Mouse (Mus musculus) heart, postnatal 25 days (tissue): Measurements from ENCODE around the gene Tmem91. TPM values are rescaled to one million over a fixed set of nuclear protein-coding genes. Genes with fewer than 3 reads are reported as not detected.
"Not testable (repeated sequence)": the region's sequence is repeated elsewhere in the genome, so short reads cannot be mapped to it uniquely, and the experiment has no call there.

ENCODE experiments used
- DNase-seq: peaks from one replicate; pipeline ENCODE4 v3.0.0; 2022; ENCODE audit warnings: low spot score
- intact Hi-C: fragments of 180-260 bp; cut with DNase I; formaldehyde crosslinking; loops from one replicate; pipeline ENCODE4 v1.15.1; 2025
- total RNA-seq, 2 experiments: library from RNA; stranded (reverse); gene quantifications; 2 replicates each; pipeline ENCODE4 v1.2.3; 2021

Tmem91 gene
- total RNA-seq, result not detected

- DNase-seq, result no peak
- intact Hi-C loops, result no loop called here
These were observed at the start of gene Tmem91 for GRCm38 (mm10) chr7:25674719-25675300. TSS of gene Tmem91 (minus strand) at chr7:25675166.

GRCm38 (mm10) chr7:25721776-25722175, 46.8 kb upstream of the Tmem91 start:
- intact Hi-C loops, result loop anchor here (2.0 kb wide), 1 partner anchor 29 kb away; no protein-coding TSS in a partner anchor

GRCm38 (mm10) chr7:25720760-25721159, 45.8 kb upstream of the Tmem91 start:
- intact Hi-C loops, result loop anchor here (2.0 kb wide), 1 partner anchor 30 kb away; no protein-coding TSS in a partner anchor

More at GRCm38 (mm10) chr7:25721776-25722175, 46.8 kb upstream of the Tmem91 start:
- DNase-seq, result not testable (repeated sequence)

GRCm38 (mm10) chr7:25719761-25720610, 45.0 kb upstream of the Tmem91 start:
- intact Hi-C loops, result loop anchor here (2.0 kb wide), 2 partner anchors 31 to 33 kb away; partner anchors contain the start of gene Tgfb1
- peak; percentile 49 for DNase-seq

More at GRCm38 (mm10) chr7:25720760-25721159, 45.8 kb upstream of the Tmem91 start:
- no peak for DNase-seq

GRCm38 (mm10) chr7:25718788-25719417, 43.9 kb upstream of the Tmem91 start, which contains the start of gene Ccdc97:
TSS of gene Ccdc97 (minus strand) at chr7:25719088.
- DNase-seq, result peak; percentile 89
- intact Hi-C loops, result loop anchor here (2.0 kb wide), 1 partner anchor 32 kb away; the partner anchor contains the start of gene Tgfb1

GRCm38 (mm10) chr7:25717478-25717877, 42.5 kb upstream of the Tmem91 start:
- DNase-seq, result no peak
- intact Hi-C loops, result no loop called here

- DNase-seq, result no peak
- intact Hi-C loops, result no loop called here
These were observed 40.8 kb upstream of the Tmem91 start for GRCm38 (mm10) chr7:25715731-25716271.

GRCm38 (mm10) chr7:25714581-25714980, 39.6 kb upstream of the Tmem91 start:
- intact Hi-C loops, result no loop called here
- DNase-seq, result no peak

- DNase-seq, result no peak
- intact Hi-C loops, result no loop called here
These were observed 37.8 kb upstream of the Tmem91 start for GRCm38 (mm10) chr7:25712801-25713200.

GRCm38 (mm10) chr7:25711731-25712197, 36.8 kb upstream of the Tmem91 start:
- DNase-seq, result peak; percentile 79
- intact Hi-C loops, result no loop called here

- intact Hi-C loops, result no loop called here
- DNase-seq, result no peak
These were observed 36.2 kb upstream of the Tmem91 start for GRCm38 (mm10) chr7:25711165-25711564.

- intact Hi-C loops, result no loop called here
- no peak for DNase-seq
These were observed 35.7 kb upstream of the Tmem91 start for GRCm38 (mm10) chr7:25710519-25711130.

- DNase-seq, result no peak
- intact Hi-C loops, result no loop called here
These were observed 35.0 kb upstream of the Tmem91 start for GRCm38 (mm10) chr7:25709961-25710360.

GRCm38 (mm10) chr7:25707581-25708292, 32.8 kb upstream of the Tmem91 start:
- DNase-seq, result peak; percentile 70
- intact Hi-C loops, result loop anchor here (1.0 kb wide), 1 partner anchor 18 kb away; no protein-coding TSS in a partner anchor

- no peak for DNase-seq
- intact Hi-C loops, result no loop called here
These were observed 31.7 kb upstream of the Tmem91 start for GRCm38 (mm10) chr7:25706578-25707170.

- DNase-seq, result no peak
- intact Hi-C loops, result loop anchor here (2.0 kb wide), 1 partner anchor 15 kb away; no protein-coding TSS in a partner anchor
These were observed 30.9 kb upstream of the Tmem91 start for GRCm38 (mm10) chr7:25705801-25706251.

- DNase-seq, result no peak
- intact Hi-C loops, result loop anchor here (2.0 kb wide), 1 partner anchor 14 kb away; no protein-coding TSS in a partner anchor
These were observed 29.9 kb upstream of the Tmem91 start for GRCm38 (mm10) chr7:25704716-25705364.
